Mouse (Mus musculus) G1E (cell line): ENCODE results near the gene Prss45.

Source experiments
- CTCF ChIP-seq: IDR thresholded peaks from 2 replicates; pipeline ENCODE4 v1.5.1; 2012; ENCODE audit warnings: low read depth, low read length, inconsistent platforms, mixed read lengths
- TAL1 ChIP-seq: conservative IDR thresholded peaks from 2 replicates; pipeline ENCODE4 v1.6.1; 2012; ENCODE audit warnings: low read depth, low read length, inconsistent platforms, mixed read lengths

- TF ChIP-seq TAL1 (no peak), CTCF (no peak)
Observed at GRCm38 (mm10) chr9:110855903-110856302, 21.5 kb downstream of the Prss45 start.
